Mouse (Mus musculus) E14TG2a.4 (cell line): ENCODE measurements around the gene Fam198b.

Experiments
- CTCF ChIP-seq: conservative IDR thresholded peaks from 2 replicates; pipeline ENCODE4 v1.5.1; 2014; ENCODE audit warnings: low read length
- NANOG ChIP-seq: IDR thresholded peaks from 2 replicates; pipeline ENCODE4 v1.6.1; 2014; ENCODE audit warnings: borderline replicate concordance, low read length, mixed read lengths
- POU5F1 ChIP-seq: IDR thresholded peaks from 2 replicates; pipeline ENCODE4 v1.6.1; 2014; ENCODE audit warnings: low read length, borderline replicate concordance

- TF ChIP-seq CTCF (no peak), NANOG (no peak), POU5F1 (no peak)
These were observed 31.6 kb upstream of the Fam198b start, which contains the start of gene Tmem144 for GRCm38 (mm10) chr3:79852654-79853166.
